Mouse (Mus musculus) cerebellum, adult 11-12 months (tissue): ENCODE measurements at regions not wholly inside any gene's neighbourhood (a gene's known extent, or its start where the extent isn't known, plus 50 kb on each side); places are given as distances from the start of the nearest gene placed in this dataset.

ENCODE experiments used
- DNase-seq: peaks from one replicate; pipeline ENCODE4 v3.0.0; 2022

DNA sequence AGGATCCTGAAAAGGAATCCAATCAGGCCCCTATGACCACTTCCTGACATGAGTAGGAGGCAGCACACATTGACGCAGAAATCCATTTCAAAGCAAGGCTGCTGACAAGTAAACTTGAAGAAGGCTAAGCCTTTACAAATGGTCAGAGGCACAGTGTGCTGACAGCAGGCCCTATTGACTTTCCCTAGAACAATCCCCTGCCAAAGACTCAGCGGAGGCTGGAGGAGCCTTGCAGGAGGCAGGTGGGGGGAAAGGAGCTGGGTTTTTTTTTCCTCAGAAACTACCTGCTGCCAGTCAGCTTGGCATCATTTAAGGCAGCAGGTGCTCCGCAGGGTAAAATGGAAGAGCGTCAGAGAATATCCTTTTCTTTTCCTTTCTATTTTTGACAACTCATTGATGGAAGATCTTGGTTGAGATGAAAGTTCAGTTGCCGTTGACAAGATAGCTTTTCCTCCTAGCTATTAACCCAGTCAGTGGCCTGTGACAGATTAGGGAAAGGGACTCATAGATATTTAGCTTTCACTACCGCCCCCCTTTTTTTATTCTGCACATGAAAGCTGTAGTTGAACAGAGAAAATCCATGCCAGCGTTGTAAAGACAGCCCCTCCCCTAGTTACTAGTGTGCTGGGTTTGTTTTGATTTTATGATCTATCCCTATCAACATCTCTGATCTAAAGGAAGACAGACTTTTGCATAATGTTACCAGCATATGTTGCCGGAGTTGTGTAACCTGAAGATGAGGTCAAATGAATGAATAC lies 210.6 kb downstream of the Csnka2ip start:
- peak; percentile 73 for DNase-seq

DNA sequence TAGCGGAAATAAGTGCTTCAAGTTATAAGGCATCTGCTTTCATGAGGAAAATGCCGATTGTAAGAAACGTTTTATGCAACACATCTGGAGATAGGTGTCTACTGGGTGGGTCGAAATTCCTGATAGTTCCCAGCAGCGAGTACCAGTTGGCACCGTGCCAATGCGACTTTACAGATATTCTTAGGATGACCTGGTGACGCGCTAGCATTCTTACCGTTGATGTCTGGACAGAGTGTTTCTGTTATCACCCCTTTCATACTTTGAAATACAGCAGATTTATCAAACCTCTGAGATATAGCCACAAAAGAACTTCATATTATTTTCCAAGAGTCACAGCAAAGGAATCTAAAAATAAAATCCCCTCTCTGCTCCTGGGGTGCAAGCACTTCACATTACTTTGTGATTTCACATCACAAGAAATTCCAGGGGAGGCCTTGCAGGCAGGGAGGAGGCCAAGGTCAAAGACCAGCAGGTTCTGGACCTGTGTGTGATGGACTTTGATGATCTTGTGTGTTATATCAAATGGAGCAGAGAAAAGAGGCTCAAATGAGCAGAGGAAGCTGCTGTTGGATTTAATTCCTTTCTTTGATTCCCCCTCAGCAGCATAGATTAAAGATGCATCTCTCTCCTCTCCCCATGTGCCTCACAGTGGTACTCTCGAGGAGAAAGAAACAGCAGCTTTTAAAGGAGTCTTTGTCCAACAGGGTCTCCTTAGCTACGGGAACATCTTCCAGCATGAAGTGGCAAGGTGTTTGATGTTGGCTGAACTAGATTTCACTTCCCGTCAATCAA lies 233.4 kb downstream of the Csnka2ip start:
- no peak for DNase-seq

DNA sequence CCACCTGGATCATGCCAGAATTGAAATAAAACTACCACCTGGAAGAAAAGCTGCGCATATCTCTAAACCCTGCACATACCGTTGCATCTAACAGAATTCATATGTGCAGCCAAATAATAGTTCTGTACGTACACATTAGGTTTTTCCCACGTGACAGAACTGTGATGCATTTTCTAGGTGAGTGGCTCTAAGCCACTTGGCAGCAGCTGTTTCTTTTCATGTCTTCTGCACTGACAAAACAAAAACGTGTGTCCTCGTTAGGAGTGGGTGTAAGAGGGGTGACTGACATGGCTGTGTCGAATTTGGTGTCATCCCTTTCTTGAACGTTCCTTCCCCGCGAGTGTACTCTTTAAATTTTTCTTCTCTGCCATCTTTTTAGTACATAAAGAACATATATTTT lies 254.3 kb downstream of the Csnka2ip start:
- no peak for DNase-seq

DNA sequence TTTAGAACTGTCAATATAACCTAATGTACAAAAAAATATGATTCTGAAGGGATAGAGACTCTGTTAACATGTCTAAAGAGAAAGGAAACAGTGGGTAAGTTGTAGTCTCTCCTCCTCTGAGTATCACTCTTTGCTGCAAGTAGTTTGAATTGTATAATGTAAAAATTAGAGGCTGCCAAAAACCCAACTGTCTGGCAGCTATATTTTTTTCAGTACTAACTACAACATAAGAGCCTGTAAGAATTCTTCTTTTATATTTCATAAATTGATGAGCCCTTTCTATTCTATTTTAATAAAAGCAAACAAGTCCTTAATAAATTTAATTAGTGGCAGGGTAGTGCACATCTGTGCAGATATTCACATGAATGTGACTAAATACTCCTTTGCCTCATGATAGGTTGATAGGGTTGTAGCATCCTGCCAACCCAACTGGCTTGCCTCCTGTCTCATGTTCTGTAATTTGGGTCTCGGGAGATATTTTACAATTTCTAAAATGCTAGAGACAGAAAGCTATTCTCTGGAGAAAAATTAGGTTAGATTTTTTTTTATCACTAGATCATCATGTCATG lies 269.2 kb downstream of the Csnka2ip start:
- DNase-seq: no peak

- peak; percentile 56 for DNase-seq
Observed at GRCm38 (mm10) chr16:64332195-64332886, 269.9 kb downstream of the Csnka2ip start.

GRCm38 (mm10) chr16:64329264-64330060 lies 272.7 kb downstream of the Csnka2ip start:
- no peak for DNase-seq

- peak; percentile 83 for DNase-seq
Observed at GRCm38 (mm10) chr16:64318796-64319493, 283.3 kb downstream of the Csnka2ip start.

DNA sequence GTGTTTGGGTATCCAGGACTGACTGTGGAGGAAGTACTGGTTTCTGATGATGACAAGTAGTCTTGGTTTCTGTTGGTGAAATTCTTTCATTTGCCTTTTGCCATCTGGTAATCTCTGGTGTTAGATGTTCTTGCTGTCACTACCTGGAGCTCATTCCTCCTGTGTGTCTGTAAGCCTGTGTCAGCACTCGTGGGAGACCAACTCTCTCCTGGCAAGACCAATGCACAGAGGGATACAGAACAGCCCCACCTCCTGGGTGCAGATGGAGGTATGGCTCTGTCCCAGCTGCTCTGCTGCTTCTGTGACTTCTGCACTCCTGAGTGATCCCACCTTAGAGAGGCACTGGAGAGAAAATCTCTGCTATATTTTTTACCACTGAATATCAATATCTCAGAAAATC lies 285.4 kb downstream of the Csnka2ip start:
- DNase-seq: peak; percentile 50

DNA sequence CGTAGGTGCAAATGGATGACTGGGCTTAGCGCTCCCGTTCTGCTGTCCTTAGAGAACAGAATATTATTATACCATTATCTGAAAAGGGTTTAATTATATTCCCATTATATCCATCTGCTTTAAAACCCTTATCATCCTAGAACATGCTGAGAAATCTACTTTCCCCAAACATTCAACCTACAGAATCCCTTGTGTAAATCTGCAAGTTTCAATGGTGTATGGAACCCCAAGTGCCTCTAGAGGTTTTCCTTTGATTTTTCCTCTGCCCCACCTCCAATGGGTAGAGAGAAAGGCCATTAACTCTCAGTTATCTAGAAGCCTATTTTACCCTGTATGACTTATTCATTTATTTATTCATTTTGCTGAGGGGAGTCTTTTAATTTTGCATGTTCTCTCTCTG lies 308.7 kb downstream of the Csnka2ip start:
- no peak for DNase-seq

DNA sequence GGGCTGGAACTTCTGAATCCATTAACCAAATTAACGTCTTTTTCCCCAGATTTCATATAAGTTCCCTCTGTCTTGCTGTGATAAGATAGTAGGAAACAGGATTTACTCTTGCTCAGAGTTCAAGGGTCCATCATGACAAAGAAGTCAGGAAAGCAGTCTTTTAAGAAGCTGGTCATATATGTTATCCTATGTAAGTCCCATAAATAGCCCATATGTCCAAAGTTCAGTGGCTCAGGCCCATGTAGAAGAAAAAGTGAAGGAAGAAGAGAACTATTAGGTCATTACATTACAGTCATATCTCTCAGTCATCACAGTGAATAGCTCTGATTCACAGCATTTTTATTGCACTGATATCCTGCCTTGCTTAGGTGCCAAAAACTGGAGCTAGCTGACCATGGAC lies 316.9 kb downstream of the Csnka2ip start:
- DNase-seq: no peak

- no peak for DNase-seq
Observed at GRCm38 (mm10) chr16:64275860-64276597, 326.2 kb downstream of the Csnka2ip start.

- DNase-seq: no peak
Observed at GRCm38 (mm10) chr16:64275420-64275819, 326.8 kb downstream of the Csnka2ip start.

GRCm38 (mm10) chr16:64264960-64265736 lies 337.1 kb downstream of the Csnka2ip start:
- no peak for DNase-seq

DNA sequence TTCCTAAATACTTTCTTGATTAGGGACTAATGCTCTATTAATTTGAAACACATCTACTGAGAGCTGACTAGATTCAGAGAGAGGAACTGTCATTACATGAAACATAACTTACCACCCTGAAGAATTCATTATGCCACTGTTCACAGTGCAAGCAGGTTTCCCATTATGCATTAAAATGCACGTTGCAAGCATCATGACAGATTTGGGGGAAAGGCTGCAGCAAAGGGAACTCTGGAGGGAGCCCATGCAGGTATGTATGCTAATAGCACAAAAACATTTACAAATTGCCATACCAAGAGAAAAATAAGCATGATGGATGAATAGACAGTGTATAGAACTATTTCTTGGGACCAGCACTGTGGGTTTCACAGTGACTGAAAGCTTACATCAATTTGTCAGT lies 351.1 kb downstream of the Csnka2ip start:
- no peak for DNase-seq

- DNase-seq: no peak
Observed at GRCm38 (mm10) chr16:64248743-64249142, 353.5 kb downstream of the Csnka2ip start.

- no peak for DNase-seq
Observed at GRCm38 (mm10) chr16:64245942-64246341, 356.3 kb downstream of the Csnka2ip start.

GRCm38 (mm10) chr16:64224336-64224735 lies 360.4 kb upstream of the Epha3 start:
- no peak for DNase-seq

DNA sequence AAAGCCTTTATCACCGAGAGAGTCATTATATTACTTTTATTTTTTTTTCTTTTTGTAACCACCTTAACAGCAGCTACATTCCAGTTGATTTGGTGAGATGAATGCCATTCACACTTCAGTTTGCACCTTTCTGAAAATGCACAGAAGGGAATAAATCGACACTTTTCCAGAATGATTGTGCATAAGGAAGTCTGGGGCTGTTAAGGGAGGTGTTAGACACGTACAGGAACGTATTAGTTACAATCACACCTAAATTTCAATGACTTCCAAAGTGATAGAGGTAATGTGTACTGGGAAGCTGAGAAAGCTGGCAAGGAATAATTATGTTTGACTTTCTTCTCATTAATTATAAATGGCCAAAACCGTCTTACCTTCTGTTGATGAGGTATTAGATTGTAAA lies 352.7 kb upstream of the Epha3 start:
- no peak for DNase-seq

- no peak for DNase-seq
Observed at GRCm38 (mm10) chr16:64211895-64212294, 347.9 kb upstream of the Epha3 start.
